Mouse (Mus musculus) spleen, adult 18-20 months (tissue): Measurements from ENCODE around the gene Smim17.
"Not testable (repeated sequence)": the region's sequence is repeated elsewhere in the genome, so short reads cannot be mapped to it uniquely, and the experiment has no call there.

ENCODE experiments used
- DNase-seq, 2 experiments: peaks; one replicate each; pipeline ENCODE4 v3.0.0; 2022; ENCODE audit warnings: mixed read lengths in 2 of 2

Gene Smim17

GRCm38 (mm10) chr7:6419894-6420293 is 21.4 kb downstream of the Smim17 start:
- no peak for DNase-seq

- DNase-seq: no peak
Observed at GRCm38 (mm10) chr7:6429381-6429780, 30.9 kb downstream of the Smim17 start.

GRCm38 (mm10) chr7:6430342-6430741 is 31.8 kb downstream of the Smim17 start:
- peak in 1 of 2 experiments; percentile 36 for DNase-seq

GRCm38 (mm10) chr7:6438388-6438787 is 39.9 kb downstream of the Smim17 start, which contains the start of gene Olfr1344:
Gene Olfr1344 (plus strand): TSS chr7:6438688.
- DNase-seq: no peak

- DNase-seq: no peak
Observed at GRCm38 (mm10) chr7:6441173-6441572, 42.7 kb downstream of the Smim17 start.

- DNase-seq: no peak
Observed at GRCm38 (mm10) chr7:6447771-6448170, 49.3 kb downstream of the Smim17 start.

DNA sequence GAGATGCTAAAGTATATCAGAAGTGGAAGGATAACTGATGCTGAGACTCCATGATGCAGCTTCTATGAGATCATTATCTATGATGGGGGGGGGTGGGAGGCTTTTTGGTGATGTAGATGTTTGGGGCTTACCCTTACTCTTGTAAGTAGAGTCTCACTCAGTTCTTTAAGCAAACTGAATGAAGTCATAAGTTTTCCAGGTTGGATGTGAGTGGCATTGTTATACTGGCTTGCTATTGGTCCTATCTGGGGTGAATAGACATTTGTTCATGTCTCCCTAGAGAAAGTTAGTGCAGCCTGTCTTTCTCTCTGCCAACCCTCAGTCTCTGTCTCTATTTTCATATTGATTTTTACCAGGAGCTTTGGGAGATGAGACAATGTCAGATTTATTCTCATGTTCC is 57.4 kb downstream of the Smim17 start, which contains the start of gene Olfr1336:
Gene Olfr1336, plus strand, starts transcription at position 301 of the 400 bp plus-strand sequence.
- no peak for DNase-seq

- no peak for DNase-seq
Observed at GRCm38 (mm10) chr7:6456399-6456798, 57.9 kb downstream of the Smim17 start.

DNA sequence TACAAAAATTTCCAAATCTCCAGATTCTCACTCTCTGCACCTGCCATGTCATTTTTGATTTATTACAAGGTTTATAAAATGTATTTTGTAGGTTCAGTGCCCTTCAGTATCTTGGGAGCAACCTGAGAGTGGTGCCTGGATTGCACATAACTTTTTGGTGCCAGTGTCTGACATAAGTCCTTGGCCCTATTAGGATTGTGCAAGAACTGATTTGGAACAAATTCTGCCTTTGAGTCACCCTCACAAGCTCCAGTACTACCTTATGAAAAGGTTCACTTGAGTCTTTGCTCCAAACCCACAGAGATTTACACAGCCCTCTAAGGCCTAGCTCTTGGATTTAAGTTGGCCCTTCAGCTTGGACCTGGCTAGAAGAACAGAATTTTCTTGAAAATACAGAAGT is 68.4 kb downstream of the Smim17 start, which contains the start of gene Olfr1346:
Gene Olfr1346, plus strand, starts transcription at position 151 of the 400 bp plus-strand sequence.
- no peak for DNase-seq

GRCm38 (mm10) chr7:6477633-6478032 is 79.1 kb downstream of the Smim17 start:
- DNase-seq: not testable (repeated sequence)
